Mouse (Mus musculus) spleen, adult 2 months (tissue): ENCODE results near the gene Wdr18.

Experiments used
- CTCF ChIP-seq: fragments of 200-500 bp; IDR thresholded peaks from 2 replicates; pipeline ENCODE4 v1.5.1; 2011; ENCODE audit warnings: mild to moderate bottlenecking, inconsistent platforms; ENCODE audit not compliant: insufficient read depth, insufficient read length, insufficient replicate concordance; ENCODE audit errors: extremely low read depth
- POLR2A ChIP-seq: fragments of 200-500 bp; IDR thresholded peaks from 2 replicates; pipeline ENCODE4 v1.6.1; 2011; ENCODE audit warnings: low read depth, low read length, inconsistent platforms

GRCm38 (mm10) chr10:79936911-79937441 lies 23.0 kb upstream of the Wdr18 start:
- TF ChIP-seq CTCF (no peak), POLR2A (no peak)
